Mouse (Mus musculus) kidney, adult 2 months (tissue): ENCODE measurements around the gene Methig1. TPM values are rescaled to one million over a fixed set of nuclear protein-coding genes. Genes with fewer than 3 reads are reported as not detected.
"Not testable (repeated sequence)": the region's sequence is repeated elsewhere in the genome, so short reads cannot be mapped to it uniquely, and the experiment has no call there.

Experiments
- DNase-seq: peaks from one replicate; pipeline ENCODE4 v3.0.0; 2021
- H3K27ac ChIP-seq: fragments of 200-500 bp; 2 replicates; pipeline ENCODE4 v1.5.1; 2012; ENCODE audit warnings: low read depth, low read length, control low read depth, inconsistent platforms; ENCODE audit not compliant: insufficient read depth
- H3K27me3 ChIP-seq: fragments of 200-500 bp; replicated peaks from 2 replicates; pipeline ENCODE4 v1.6.1; 2012; ENCODE audit warnings: mild to moderate bottlenecking, moderate library complexity, low read length, inconsistent platforms; ENCODE audit not compliant: control insufficient read depth, insufficient read depth
- H3K36me3 ChIP-seq: fragments of 200-500 bp; 2 replicates; pipeline ENCODE4 v1.6.1; 2012; ENCODE audit warnings: mild to moderate bottlenecking, moderate library complexity, low read length, inconsistent platforms; ENCODE audit not compliant: control insufficient read depth, insufficient read depth
- H3K4me1 ChIP-seq: fragments of 200-500 bp; 2 replicates; pipeline ENCODE4 v1.6.1; 2011; ENCODE audit warnings: low read length; ENCODE audit not compliant: control insufficient read depth, insufficient read depth
- H3K4me3 ChIP-seq: fragments of 200-500 bp; 2 replicates; pipeline ENCODE4 v1.5.1; 2011; ENCODE audit warnings: mild to moderate bottlenecking, low read depth, low read length, control low read depth; ENCODE audit not compliant: insufficient read depth
- CTCF ChIP-seq: fragments of 200-500 bp; conservative IDR thresholded peaks from 2 replicates; pipeline ENCODE4 v1.5.1; 2011; ENCODE audit warnings: low read depth, mild to moderate bottlenecking, control low read depth, low read length, moderate library complexity, mixed read lengths; ENCODE audit not compliant: insufficient read depth, insufficient read length
- POLR2A ChIP-seq: fragments of 200-500 bp; IDR thresholded peaks from one replicate; pipeline ENCODE4 v1.6.1; 2011; ENCODE audit warnings: low read depth, low read length, control low read depth
- WGBS: fragments of 180-500 bp; shearing (Covaris S2); methylation state at CpG from one replicate; pipeline ENCODE4 v1.1.7; 2018; 5-methylcytosine and 5-hydroxymethylcytosine counted together
- polyA plus RNA-seq: library from polyadenylated mRNA; depleted of rRNA; stranded (reverse); fragments of >200 nt; gene quantifications from 2 replicates; pipeline ENCODE4 v1.2.3, GENCODE M21; 2012

Methig1 gene
- polyA plus RNA-seq, 1 experiment = 16.5 TPM

DNA sequence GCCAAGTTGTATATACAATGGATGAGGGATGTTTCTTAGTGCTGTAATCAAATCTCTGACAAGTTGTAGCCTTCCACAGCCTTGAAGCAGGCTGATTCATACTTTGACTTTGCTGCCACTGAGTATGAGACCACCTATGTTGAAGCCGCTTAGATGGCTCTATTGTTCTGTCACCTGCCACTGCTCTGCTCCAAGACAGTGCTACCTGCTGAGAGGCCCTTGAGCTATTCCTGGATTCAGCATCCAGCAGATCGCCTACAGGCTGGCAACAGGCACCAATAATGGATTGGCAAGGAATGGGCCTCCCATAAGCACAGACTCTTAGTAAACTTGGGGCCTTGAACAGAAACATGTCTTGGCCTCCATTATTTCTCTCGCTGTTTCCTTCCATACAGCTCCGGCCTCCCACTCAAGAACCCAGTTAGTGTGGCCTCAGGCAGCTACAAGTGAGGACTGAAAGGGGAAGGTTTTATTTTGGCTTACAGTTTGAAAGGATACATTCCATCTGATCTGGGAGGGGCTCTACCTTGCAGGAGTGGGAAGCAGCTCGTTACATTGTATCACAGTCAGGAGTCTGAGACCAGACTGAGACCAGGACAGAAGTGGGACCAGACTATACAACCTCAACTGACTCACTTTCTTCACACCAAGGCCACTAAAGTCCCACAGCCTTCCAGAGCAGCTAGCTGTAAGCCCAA, 38.4 kb upstream of the Methig1 start:
- Histone ChIP-seq H3K4me3 (no peak overlapping the region), H3K27ac (no peak overlapping the region), H3K36me3 (peaks cover 1% of the 10 kb centered on the region; the same call in 1 of the 2 replicates), H3K4me1 (peaks cover 11% of the 10 kb centered on the region), H3K27me3 (no peaks in the 10 kb centered on the region)
- no peak for DNase-seq
- TF ChIP-seq CTCF (no peak), POLR2A (no peak)
- 98% methylated on average over 5 of the region's 5 CpGs for WGBS

DNA sequence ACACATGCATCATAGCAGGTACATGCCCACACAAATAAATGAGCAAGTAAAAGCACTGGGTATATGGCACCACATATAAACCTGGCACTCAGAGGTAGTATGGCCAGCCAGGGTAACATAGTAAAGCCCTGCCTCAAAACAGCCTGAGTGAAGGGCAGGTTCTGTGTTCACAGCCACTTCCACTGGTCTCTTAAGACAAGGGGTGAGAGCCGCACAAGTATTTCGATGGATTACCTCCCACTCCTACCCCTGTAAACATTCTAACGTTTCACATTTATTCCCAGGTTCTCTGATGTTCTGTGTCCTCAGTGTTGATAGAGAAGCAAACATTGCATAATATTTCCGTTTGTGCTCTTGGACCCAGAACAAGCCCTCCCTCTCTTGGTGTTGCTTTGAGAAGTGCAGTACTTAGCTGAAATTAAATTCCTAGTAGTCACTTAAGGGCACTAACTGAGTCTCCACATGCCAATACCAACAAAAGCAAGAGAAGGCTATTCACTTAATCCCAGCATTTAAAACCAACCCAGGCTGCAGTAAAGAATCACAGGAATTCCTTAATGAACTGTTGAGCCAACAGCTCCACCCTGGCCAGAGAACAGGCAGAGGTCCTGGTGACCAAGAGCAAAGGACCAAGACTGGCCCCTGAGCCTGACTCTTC, 34.8 kb upstream of the Methig1 start:
- H3K27me3 ChIP-seq, H3K36me3 ChIP-seq, H3K4me3 ChIP-seq, H3K4me1 ChIP-seq: not testable (repeated sequence)
- H3K27ac ChIP-seq = 0 out of 2 replicates have a peak overlapping the region, but pooled peaks have one; percentile 29
- DNase-seq = peak; percentile 61
- 42% methylated on average over 4 of the region's 4 CpGs for WGBS

DNA sequence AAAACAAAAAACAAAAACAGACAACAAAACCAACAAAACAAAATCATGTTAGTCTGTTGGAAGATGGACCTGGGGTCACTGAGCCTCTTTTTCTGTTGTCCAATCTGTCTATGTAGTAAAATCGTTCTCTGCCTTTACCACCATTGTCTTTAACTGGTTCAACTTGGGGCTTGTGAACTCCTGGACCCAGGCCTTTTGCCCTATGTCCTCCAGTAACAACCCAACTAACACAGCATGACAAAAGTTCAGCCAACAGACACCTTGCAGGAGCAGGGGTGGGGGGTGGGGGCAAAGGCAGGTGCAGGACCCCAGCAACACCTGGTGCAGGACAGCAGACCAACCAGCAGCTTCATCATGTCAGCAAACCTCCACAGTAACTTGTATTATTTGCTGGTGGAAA, 33.1 kb upstream of the Methig1 start:
- no peaks in the 10 kb centered on the region for H3K27me3 ChIP-seq
- H3K4me3 ChIP-seq = no peak overlapping the region
- TF ChIP-seq CTCF (no peak), POLR2A (no peak)
- WGBS = 59% methylated on average over 1 of the region's 1 CpGs
- no peaks in the 10 kb centered on the region for H3K36me3 ChIP-seq
- peaks cover 9% of the 10 kb centered on the region; the same call in 1 of the 2 replicates for H3K4me1 ChIP-seq
- peak; percentile 51 for DNase-seq
- no peak overlapping the region for H3K27ac ChIP-seq

- TF ChIP-seq CTCF = no peak
- TF ChIP-seq POLR2A = no peak
- Histone ChIP-seq H3K27me3 (no peaks in the 10 kb centered on the region), H3K36me3 (no peaks in the 10 kb centered on the region), H3K27ac (no peak overlapping the region), H3K4me3 (no peak overlapping the region), H3K4me1 (peaks cover 9% of the 10 kb centered on the region; the same call in 1 of the 2 replicates)
- peak; percentile 25 for DNase-seq
- 67% methylated on average over 9 of the region's 9 CpGs for WGBS
Observed at GRCm38 (mm10) chr15:100320295-100320905, 32.5 kb upstream of the Methig1 start.

- WGBS = 27% methylated on average over 5 of the region's 5 CpGs
- no peaks in the 10 kb centered on the region for H3K27me3 ChIP-seq
- H3K36me3 ChIP-seq = no peaks in the 10 kb centered on the region
- TF ChIP-seq POLR2A (no peak), CTCF (peak; percentile 85)
- no peak overlapping the region for H3K27ac ChIP-seq
- H3K4me1 ChIP-seq = peaks cover 9% of the 10 kb centered on the region; the same call in 1 of the 2 replicates
- H3K4me3 ChIP-seq = no peak overlapping the region
- DNase-seq = peak; percentile 91
Observed at GRCm38 (mm10) chr15:100321134-100321533, 31.8 kb upstream of the Methig1 start.

GRCm38 (mm10) chr15:100324021-100324591, 28.8 kb upstream of the Methig1 start:
- Histone ChIP-seq H3K4me3 (no peak overlapping the region), H3K27me3 (no peaks in the 10 kb centered on the region), H3K36me3 (no peaks in the 10 kb centered on the region), H3K27ac (no peak overlapping the region), H3K4me1 (peaks cover 3% of the 10 kb centered on the region; the same call in 1 of the 2 replicates)
- DNase-seq = no peak
- WGBS = 77% methylated on average over 12 of the region's 12 CpGs
- TF ChIP-seq POLR2A (no peak), CTCF (no peak)

- TF ChIP-seq POLR2A (no peak), CTCF (no peak)
- Histone ChIP-seq H3K4me1 (peaks cover 3% of the 10 kb centered on the region; the same call in 1 of the 2 replicates), H3K36me3 (no peaks in the 10 kb centered on the region), H3K4me3 (no peak overlapping the region), H3K27ac (no peak overlapping the region), H3K27me3 (no peaks in the 10 kb centered on the region)
- 79% methylated on average over 3 of the region's 3 CpGs for WGBS
- DNase-seq = no peak
Observed at GRCm38 (mm10) chr15:100325235-100325634, 27.7 kb upstream of the Methig1 start.
